Mouse (Mus musculus): ENCODE measurements at regions not wholly inside any gene's neighbourhood (a gene's known extent, or its start where the extent isn't known, plus 50 kb on each side); places are given as distances from the start of the nearest gene placed in this dataset.

DNA sequence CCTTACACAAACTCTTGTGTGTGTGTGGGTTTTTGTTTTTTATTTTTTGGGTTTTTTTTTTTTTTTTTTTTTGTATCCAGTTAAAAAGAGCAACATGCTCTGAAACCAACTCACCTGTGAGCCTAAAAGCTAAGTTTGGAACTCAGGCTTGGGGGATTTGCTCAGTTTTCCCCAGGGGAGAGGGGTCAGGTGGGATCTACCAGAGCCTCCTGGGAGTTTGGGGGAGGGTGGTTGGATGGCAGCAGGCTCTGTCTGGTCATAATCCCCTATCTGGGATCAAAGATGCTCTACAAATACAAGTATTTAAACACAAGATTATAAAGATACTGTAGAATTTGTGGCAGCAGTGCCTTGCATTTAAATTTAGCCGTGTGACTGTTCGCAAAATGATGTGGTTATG lies 222.6 kb downstream of the Tmem182 start:
- Histone ChIP-seq H3K27ac (ENCODE audit: low read length) (no peak overlapping the region), H3K36me3 (ENCODE audit: control insufficient read depth, insufficient read depth, low read length) (no peaks in the 10 kb centered on the region), H3K27me3 (ENCODE audit: control insufficient read depth, insufficient read depth, low read length) (no peaks in the 10 kb centered on the region), H3K4me2 (replicated peaks; ENCODE audit: low read depth, low read length) (no peak overlapping the region), H3K4me3 (ENCODE audit: low read depth, low read length) (no peak overlapping the region), H3K4me1 (ENCODE audit: control insufficient read depth, insufficient read depth, low read length) (no peaks in the 10 kb centered on the region), H3K9ac (replicated peaks; ENCODE audit: low read depth, low read length) (no peak overlapping the region), H3K9me3 (ENCODE audit: control insufficient read depth, low read depth, low read length) (no peaks in the 10 kb centered on the region)
- no peak for ATAC-seq (ENCODE audit: insufficient number of reproducible peaks, insufficient read depth, low FRiP score, low read depth)
- 88% methylated on average over 2 of the region's 2 CpGs for WGBS

DNA sequence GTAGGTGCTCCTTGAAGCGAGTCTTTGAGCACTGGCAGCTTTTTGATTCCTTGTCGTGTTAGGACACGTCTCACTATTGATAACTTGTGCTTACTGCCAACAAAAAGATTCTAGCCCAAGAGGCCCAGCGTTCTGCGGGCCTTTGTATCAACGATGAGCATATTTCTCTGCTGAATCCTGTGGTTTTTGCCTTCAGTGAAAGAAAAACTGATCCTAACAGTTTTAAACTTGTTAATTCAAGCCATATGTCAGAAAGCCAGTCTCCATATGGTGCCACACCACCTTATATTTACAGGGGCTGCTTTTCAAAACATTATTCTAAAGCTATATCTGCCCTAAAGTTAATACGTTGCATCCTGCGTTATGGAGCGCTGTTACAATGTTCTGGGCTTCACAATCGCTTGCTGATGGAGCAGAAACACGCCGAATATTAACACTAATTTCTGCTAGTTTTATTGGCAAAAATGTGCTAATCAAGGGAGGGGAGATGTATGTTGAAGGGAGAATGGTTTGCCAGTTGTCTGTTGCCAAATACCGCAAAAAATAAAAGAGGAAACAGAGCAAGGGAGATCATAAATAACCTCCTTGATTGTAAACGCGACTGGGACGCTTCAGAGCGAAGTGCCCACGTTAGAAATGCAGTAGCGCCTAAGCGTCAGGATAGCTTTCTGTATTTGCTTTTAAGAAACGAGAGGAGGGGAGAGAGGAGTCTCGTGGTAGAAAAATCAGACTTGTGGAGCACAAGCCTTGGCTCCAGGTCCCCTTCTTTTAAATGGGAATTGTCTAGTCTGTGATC lies 229.9 kb downstream of the Tmem182 start:
- H3K4me2 ChIP-seq (replicated peaks; ENCODE audit: low read depth, low read length) = no peak overlapping the region
- no peak overlapping the region for H3K4me3 ChIP-seq (ENCODE audit: low read depth, low read length)
- H3K9ac ChIP-seq (replicated peaks; ENCODE audit: low read depth, low read length) = no peak overlapping the region
- no peaks in the 10 kb centered on the region for H3K9me3 ChIP-seq (ENCODE audit: control insufficient read depth, low read depth, low read length)
- H3K4me1 ChIP-seq (ENCODE audit: control insufficient read depth, insufficient read depth, low read length) = no peaks in the 10 kb centered on the region
- no peaks in the 10 kb centered on the region for H3K36me3 ChIP-seq (ENCODE audit: control insufficient read depth, insufficient read depth, low read length)
- no peaks in the 10 kb centered on the region for H3K27me3 ChIP-seq (ENCODE audit: control insufficient read depth, insufficient read depth, low read length)
- no peak for ATAC-seq (ENCODE audit: insufficient number of reproducible peaks, insufficient read depth, low FRiP score, low read depth)
- WGBS = 66% methylated on average over 22 of the region's 22 CpGs
- H3K27ac ChIP-seq (ENCODE audit: low read length) = no peak overlapping the region

DNA sequence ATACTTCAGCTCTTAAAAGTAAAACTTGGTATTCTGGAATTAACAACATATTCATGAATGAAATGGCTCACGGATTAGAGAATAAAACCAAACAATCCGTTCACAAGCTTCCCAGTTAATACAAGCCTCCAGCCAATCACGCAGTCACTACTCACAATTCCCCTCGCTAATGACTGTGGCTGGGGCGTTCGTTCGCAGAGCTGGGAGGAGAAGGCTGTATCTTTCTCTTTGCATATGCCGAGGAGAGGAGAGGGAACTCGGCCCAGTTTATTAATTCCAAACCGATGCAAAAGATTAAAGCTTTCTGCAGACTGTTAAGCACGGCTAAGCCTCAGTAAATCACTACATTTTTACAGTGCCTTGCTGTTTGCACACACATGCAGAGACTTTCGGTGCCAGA lies 231.5 kb downstream of the Tmem182 start:
- no peaks in the 10 kb centered on the region for H3K27me3 ChIP-seq (ENCODE audit: control insufficient read depth, insufficient read depth, low read length)
- H3K4me1 ChIP-seq (ENCODE audit: control insufficient read depth, insufficient read depth, low read length) = no peaks in the 10 kb centered on the region
- H3K4me2 ChIP-seq (replicated peaks; ENCODE audit: low read depth, low read length) = no peak overlapping the region
- no peak overlapping the region for H3K9ac ChIP-seq (replicated peaks; ENCODE audit: low read depth, low read length)
- WGBS = 85% methylated on average over 12 of the region's 12 CpGs
- H3K36me3 ChIP-seq (ENCODE audit: control insufficient read depth, insufficient read depth, low read length) = no peaks in the 10 kb centered on the region
- H3K27ac ChIP-seq (ENCODE audit: low read length) = no peak overlapping the region
- H3K9me3 ChIP-seq (ENCODE audit: control insufficient read depth, low read depth, low read length) = no peaks in the 10 kb centered on the region
- no peak for ATAC-seq (ENCODE audit: insufficient number of reproducible peaks, insufficient read depth, low FRiP score, low read depth)
- no peak overlapping the region for H3K4me3 ChIP-seq (ENCODE audit: low read depth, low read length)

DNA sequence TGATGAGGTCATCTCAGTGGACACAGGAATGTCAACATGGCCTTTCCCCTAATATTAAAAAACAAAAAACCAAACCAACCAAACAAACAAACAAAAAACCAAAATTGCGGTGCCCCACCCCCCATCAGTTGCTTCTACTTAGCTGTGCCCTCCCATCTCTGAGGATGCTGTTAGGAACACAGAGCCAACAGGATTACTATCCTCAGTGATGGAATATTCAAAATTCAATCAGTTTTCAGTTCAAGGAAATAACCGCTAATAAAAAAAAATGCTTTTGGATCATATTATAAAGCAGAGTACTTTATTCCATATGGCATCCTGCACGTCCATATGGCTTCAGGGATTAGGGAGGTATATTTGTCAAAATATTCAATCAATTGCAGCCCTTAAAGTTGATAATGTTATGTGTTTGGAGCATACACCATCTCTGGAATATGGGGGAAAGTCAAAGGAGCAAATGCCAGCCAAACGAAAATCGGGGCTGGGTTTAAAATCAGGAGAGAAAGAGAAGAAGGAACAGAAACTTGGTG lies 249.1 kb downstream of the Tmem182 start:
- H3K4me1 ChIP-seq (ENCODE audit: control insufficient read depth, insufficient read depth, low read length) = no peaks in the 10 kb centered on the region
- H3K27me3 ChIP-seq (ENCODE audit: control insufficient read depth, insufficient read depth, low read length) = no peaks in the 10 kb centered on the region
- no peaks in the 10 kb centered on the region for H3K9me3 ChIP-seq (ENCODE audit: control insufficient read depth, low read depth, low read length)
- H3K4me2 ChIP-seq (replicated peaks; ENCODE audit: low read depth, low read length) = no peak overlapping the region
- no peak for ATAC-seq (ENCODE audit: insufficient number of reproducible peaks, insufficient read depth, low FRiP score, low read depth)
- no peak overlapping the region for H3K4me3 ChIP-seq (ENCODE audit: low read depth, low read length)
- WGBS = 85% methylated on average over 5 of the region's 5 CpGs
- H3K27ac ChIP-seq (ENCODE audit: low read length) = no peak overlapping the region
- H3K9ac ChIP-seq (replicated peaks; ENCODE audit: low read depth, low read length) = no peak overlapping the region
- H3K36me3 ChIP-seq (ENCODE audit: control insufficient read depth, insufficient read depth, low read length) = no peaks in the 10 kb centered on the region

DNA sequence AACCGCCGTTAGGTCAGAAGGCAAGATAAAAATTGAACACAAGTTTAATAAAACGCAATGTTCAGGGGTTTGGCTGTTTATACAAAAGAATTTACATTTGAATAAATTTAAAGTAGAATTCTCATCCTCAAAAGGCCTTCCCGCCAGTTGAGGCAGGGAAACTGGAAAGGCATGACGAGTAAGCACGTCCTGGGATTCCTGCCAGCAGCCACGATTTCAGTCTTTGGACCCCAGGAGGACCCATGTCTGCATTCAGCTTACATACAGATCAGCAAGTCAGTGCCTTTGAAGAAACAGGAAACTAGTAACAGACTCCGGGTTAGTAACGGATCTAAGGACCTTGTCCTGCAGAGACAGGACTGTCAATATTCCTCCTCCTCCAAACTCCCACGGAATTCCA lies 250.4 kb downstream of the Tmem182 start:
- Histone ChIP-seq H3K9me3 (ENCODE audit: control insufficient read depth, low read depth, low read length) (no peaks in the 10 kb centered on the region), H3K4me1 (ENCODE audit: control insufficient read depth, insufficient read depth, low read length) (no peaks in the 10 kb centered on the region), H3K9ac (replicated peaks; ENCODE audit: low read depth, low read length) (no peak overlapping the region), H3K36me3 (ENCODE audit: control insufficient read depth, insufficient read depth, low read length) (no peaks in the 10 kb centered on the region), H3K27me3 (ENCODE audit: control insufficient read depth, insufficient read depth, low read length) (no peaks in the 10 kb centered on the region), H3K27ac (ENCODE audit: low read length) (no peak overlapping the region), H3K4me2 (replicated peaks; ENCODE audit: low read depth, low read length) (no peak overlapping the region), H3K4me3 (ENCODE audit: low read depth, low read length) (no peak overlapping the region)
- no peak for ATAC-seq (ENCODE audit: insufficient number of reproducible peaks, insufficient read depth, low FRiP score, low read depth)
- 78% methylated on average over 10 of the region's 10 CpGs for WGBS

DNA sequence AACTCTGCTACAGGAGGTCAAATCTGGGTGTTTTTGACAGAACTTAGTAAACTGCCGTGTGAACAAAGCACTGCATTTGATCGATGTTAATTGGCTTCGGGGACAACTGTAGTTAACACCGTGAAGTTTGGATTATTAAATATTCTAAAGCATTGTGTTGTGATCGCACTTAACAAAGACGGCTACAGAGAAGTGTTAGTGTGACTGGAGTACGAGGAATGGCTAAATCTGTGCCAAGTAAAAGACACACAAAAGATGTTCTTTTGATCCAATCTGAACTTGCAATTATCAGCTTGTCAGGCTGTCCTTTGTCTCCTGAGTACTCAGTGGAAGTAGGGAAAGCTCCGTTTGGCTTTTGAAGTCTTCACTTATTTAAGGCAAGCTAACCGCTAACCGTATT lies 259.7 kb downstream of the Tmem182 start:
- no peaks in the 10 kb centered on the region for H3K4me1 ChIP-seq (ENCODE audit: control insufficient read depth, insufficient read depth, low read length)
- WGBS = 86% methylated on average over 10 of the region's 10 CpGs
- H3K4me3 ChIP-seq (ENCODE audit: low read depth, low read length) = no peak overlapping the region
- H3K9ac ChIP-seq (replicated peaks; ENCODE audit: low read depth, low read length) = no peak overlapping the region
- H3K36me3 ChIP-seq (ENCODE audit: control insufficient read depth, insufficient read depth, low read length) = no peaks in the 10 kb centered on the region
- H3K4me2 ChIP-seq (replicated peaks; ENCODE audit: low read depth, low read length) = no peak overlapping the region
- no peaks in the 10 kb centered on the region for H3K9me3 ChIP-seq (ENCODE audit: control insufficient read depth, low read depth, low read length)
- no peaks in the 10 kb centered on the region for H3K27me3 ChIP-seq (ENCODE audit: control insufficient read depth, insufficient read depth, low read length)
- no peak overlapping the region for H3K27ac ChIP-seq (ENCODE audit: low read length)
- no peak for ATAC-seq (ENCODE audit: insufficient number of reproducible peaks, insufficient read depth, low FRiP score, low read depth)

DNA sequence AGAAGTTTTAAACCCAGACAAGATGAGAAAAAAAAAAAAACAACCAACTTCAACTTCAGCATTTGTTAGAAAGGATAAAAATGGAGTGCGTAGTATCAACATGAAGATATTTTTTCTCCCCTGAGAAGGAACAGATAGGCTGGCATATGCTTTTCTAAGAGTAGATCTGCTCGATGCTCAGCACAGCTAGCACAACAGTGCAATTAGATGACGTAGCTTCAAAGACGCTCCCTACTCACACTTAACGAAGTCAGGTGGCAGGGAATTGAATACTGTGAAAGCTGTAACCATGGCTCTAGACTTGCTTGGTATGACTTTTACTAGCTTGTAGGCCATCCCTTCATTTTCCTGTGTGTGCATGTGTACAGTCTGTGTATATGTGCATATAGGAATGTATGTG lies 299.5 kb downstream of the Tmem182 start:
- WGBS = 94% methylated on average over 5 of the region's 5 CpGs
- H3K4me3 ChIP-seq (ENCODE audit: low read depth, low read length) = no peak overlapping the region
- ATAC-seq (ENCODE audit: insufficient number of reproducible peaks, insufficient read depth, low FRiP score, low read depth) = no peak
- H3K36me3 ChIP-seq (ENCODE audit: control insufficient read depth, insufficient read depth, low read length) = no peaks in the 10 kb centered on the region
- H3K4me1 ChIP-seq (ENCODE audit: control insufficient read depth, insufficient read depth, low read length) = no peaks in the 10 kb centered on the region
- no peak overlapping the region for H3K4me2 ChIP-seq (replicated peaks; ENCODE audit: low read depth, low read length)
- H3K27ac ChIP-seq (ENCODE audit: low read length) = no peak overlapping the region
- no peak overlapping the region for H3K9ac ChIP-seq (replicated peaks; ENCODE audit: low read depth, low read length)
- H3K27me3 ChIP-seq (ENCODE audit: control insufficient read depth, insufficient read depth, low read length) = no peaks in the 10 kb centered on the region
- H3K9me3 ChIP-seq (ENCODE audit: control insufficient read depth, low read depth, low read length) = no peaks in the 10 kb centered on the region

DNA sequence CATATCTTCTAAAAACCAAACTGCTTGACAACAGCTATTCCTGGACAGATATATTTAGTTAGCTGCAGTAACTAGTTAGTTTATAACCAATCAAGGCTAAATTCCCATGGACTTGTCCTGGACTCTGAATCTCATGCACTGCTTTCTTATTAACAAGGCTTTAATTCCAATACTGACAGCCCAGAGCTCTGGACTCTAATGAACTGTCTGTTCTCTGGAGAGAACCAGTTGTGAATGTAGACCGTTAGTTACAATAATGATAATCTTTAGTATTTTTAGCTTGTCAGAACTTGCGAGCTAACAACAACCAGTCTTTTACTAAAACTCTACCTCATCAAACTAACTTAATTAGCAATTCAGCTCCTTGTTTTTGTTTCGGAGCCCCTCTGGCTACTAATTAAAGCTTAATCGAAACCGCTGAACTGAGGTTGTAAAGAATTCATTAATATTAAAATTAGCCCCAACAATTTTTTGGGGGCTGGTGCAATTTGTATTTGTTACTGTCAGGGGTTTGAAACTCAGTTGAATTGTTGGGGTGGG lies 316.3 kb downstream of the Tmem182 start:
- H3K36me3 ChIP-seq (ENCODE audit: control insufficient read depth, insufficient read depth, low read length) = no peaks in the 10 kb centered on the region
- no peak for ATAC-seq (ENCODE audit: insufficient number of reproducible peaks, insufficient read depth, low FRiP score, low read depth)
- WGBS = 84% methylated on average over 5 of the region's 5 CpGs

More for the DNA sequence above, 316.3 kb downstream of the Tmem182 start:
- no peaks in the 10 kb centered on the region for H3K9me3 ChIP-seq (ENCODE audit: control insufficient read depth, low read depth, low read length)
- no peak overlapping the region for H3K27ac ChIP-seq (ENCODE audit: low read length)
- H3K4me3 ChIP-seq (ENCODE audit: low read depth, low read length) = no peak overlapping the region
- no peak overlapping the region for H3K9ac ChIP-seq (replicated peaks; ENCODE audit: low read depth, low read length)
- H3K4me2 ChIP-seq (replicated peaks; ENCODE audit: low read depth, low read length) = no peak overlapping the region
- H3K4me1 ChIP-seq (ENCODE audit: control insufficient read depth, insufficient read depth, low read length) = no peaks in the 10 kb centered on the region
- H3K27me3 ChIP-seq (ENCODE audit: control insufficient read depth, insufficient read depth, low read length) = no peaks in the 10 kb centered on the region

Measured in stomach, embryonic 14.5 days (tissue).